Mouse (Mus musculus): ENCODE measurements around the gene Chfr.

DNA sequence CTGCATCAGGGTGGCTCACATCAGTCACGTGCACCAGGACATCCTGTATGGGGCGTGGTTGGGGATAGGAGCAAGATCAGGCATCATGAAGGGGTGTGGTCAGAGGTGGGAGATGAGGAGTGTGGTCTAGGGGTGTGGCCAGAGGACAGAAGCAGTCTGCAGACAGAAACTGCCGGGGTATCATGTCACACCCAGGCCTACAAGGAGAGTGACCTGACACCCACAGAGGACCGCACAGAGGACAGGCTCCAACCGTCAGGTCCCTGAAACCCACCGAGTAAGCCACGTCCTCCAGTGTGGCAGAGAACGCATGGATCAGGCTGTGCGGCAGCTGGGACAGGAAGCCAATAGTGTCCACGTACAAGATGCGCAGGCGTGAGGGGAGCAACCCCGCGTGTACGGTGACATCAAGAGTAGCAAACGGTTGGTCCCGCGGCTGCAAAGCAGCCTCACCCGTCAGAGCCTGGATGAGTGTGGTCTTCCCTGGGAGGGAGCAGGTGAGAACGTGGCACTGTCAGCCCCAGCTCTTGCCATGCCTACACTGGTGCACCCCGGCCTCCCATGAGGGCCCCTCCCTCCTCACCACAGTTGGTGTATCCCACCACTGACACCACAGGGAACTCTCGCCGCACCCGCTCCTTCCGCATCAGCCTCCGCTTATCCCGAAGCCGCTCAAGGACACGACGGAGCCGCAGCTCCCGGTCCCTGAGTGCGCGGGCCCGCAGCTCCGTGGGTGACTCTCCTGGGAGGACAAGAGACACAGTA, 30.8 kb upstream of the Chfr start:
- TF ChIP-seq EP300 (IDR thresholded peaks at IDR 0.05; ENCODE audit: low read depth) (no peak), CTCF (IDR thresholded peaks at IDR 0.05; ENCODE audit: low read depth) (no peak)
